Mouse (Mus musculus) forebrain, postnatal 0 days (tissue): ENCODE results near the gene Ackr4. TPM values are rescaled to one million over a fixed set of nuclear protein-coding genes. Genes with fewer than 3 reads are reported as not detected.
A peak's percentile ranks its signal among the peaks of the same experiment; 100 is the strongest.

Source experiments
- ATAC-seq: fragments of 200-750 bp; cut with Nextera tagmentation; 2 replicates; pipeline ENCODE4 v1.8.0; 2017; ENCODE audit warnings: mild to moderate bottlenecking, moderate library complexity
- DNase-seq: peaks from one replicate; pipeline ENCODE4 v3.0.0-alpha.2; 2015
- H3K27ac ChIP-seq: fragments of 300-500 bp; sonication (generic); 2 replicates; pipeline ENCODE4 v1.5.1; 2014; ENCODE audit warnings: low read depth, mild to moderate bottlenecking, antibody characterized with exemption, low read length, moderate library complexity, mixed read lengths
- H3K27me3 ChIP-seq: fragments of 300-500 bp; sonication (generic); 2 replicates; pipeline ENCODE4 v1.6.1; 2014; ENCODE audit warnings: mild to moderate bottlenecking, low read length, mixed read lengths; ENCODE audit not compliant: insufficient read depth
- H3K36me3 ChIP-seq: fragments of 300-500 bp; sonication (generic); 2 replicates; pipeline ENCODE4 v1.6.1; 2014; ENCODE audit warnings: mild to moderate bottlenecking, moderate library complexity; ENCODE audit not compliant: insufficient read depth
- H3K4me1 ChIP-seq: fragments of 300-500 bp; sonication (generic); 2 replicates; pipeline ENCODE4 v1.6.1; 2014; ENCODE audit warnings: antibody characterized with exemption; ENCODE audit not compliant: insufficient read depth
- H3K4me2 ChIP-seq: fragments of 300-500 bp; sonication (generic); 2 replicates; pipeline ENCODE4 v1.6.1; 2014; ENCODE audit warnings: low read depth, mild to moderate bottlenecking, moderate library complexity
- H3K4me3 ChIP-seq: fragments of 300-500 bp; sonication (generic); 2 replicates; pipeline ENCODE4 v1.5.1; 2014; ENCODE audit warnings: low read depth, low read length, mixed read lengths
- H3K9ac ChIP-seq: fragments of 300-500 bp; sonication (generic); 2 replicates; pipeline ENCODE4 v1.6.1; 2014; ENCODE audit warnings: mild to moderate bottlenecking
- H3K9me3 ChIP-seq: fragments of 300-500 bp; sonication (generic); 2 replicates; pipeline ENCODE4 v1.6.1; 2016; ENCODE audit warnings: low read length
- CTCF ChIP-seq: sonication (generic); IDR thresholded peaks from 2 replicates; pipeline ENCODE4 v1.5.1; 2016; ENCODE audit warnings: antibody characterized with exemption, control low read depth, low read depth
- WGBS: fragments of 180-500 bp; shearing (Covaris S2); extraction: QIAGEN DNeasy Blood & Tissue Kit; methylation state at CpG from one replicate; pipeline ENCODE4 v1.1.7; 2014; 5-methylcytosine and 5-hydroxymethylcytosine counted together
- polyA plus RNA-seq: library from polyadenylated mRNA; unstranded; fragments of >200 nt; fragmentation: Nextera tagmentation; extraction: Ambion mirVana; gene quantifications from 2 replicates; pipeline ENCODE4 v1.2.1, GENCODE M21; 2015
- total RNA-seq: library from RNA; depleted of rRNA; stranded (reverse); fragments of >200 nt; gene quantifications from 2 replicates; pipeline ENCODE4 v1.2.3, GENCODE M21; 2014

The Ackr4 gene
- total and polyA plus RNA-seq, 2 experiments from 2014 or later, result 0.70 to 3.1 TPM

GRCm38 (mm10) chr9:104079379-104079778 is 47.4 kb downstream of the Ackr4 start:
- DNase-seq, result peak; percentile 46

DNA sequence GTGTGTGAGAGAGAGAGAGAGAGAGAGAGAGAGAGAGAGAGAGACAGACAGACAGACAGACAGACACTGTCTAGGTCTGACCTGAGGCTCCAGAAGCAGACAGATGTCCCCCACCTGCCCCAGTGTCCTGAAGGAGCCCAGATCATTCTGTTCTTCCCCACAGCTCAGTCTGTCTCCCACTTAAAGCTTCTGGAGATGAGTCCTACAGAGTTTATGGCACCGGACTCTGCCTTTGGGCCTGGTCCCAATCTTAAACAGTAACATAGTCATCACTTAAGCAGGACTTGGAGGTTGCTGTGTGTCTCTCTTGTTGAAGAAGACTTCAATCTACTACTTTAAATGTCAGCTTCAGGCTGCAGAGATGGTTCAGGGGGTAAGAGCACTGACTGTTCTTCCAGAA is 48.0 kb downstream of the Ackr4 start:
- Histone ChIP-seq H3K27me3 (no peaks in the 10 kb centered on the region), H3K36me3 (no peaks in the 10 kb centered on the region), H3K4me3 (no peak overlapping the region), H3K27ac (no peak overlapping the region), H3K4me1 (no peaks in the 10 kb centered on the region), H3K9me3 (no peaks in the 10 kb centered on the region), H3K9ac (no peak overlapping the region), H3K4me2 (no peak overlapping the region)
- no peak for TF ChIP-seq CTCF
- WGBS, result 96% methylated on average over 1 of the region's 1 CpGs
- ATAC-seq (no peak), DNase-seq (no peak)

More at GRCm38 (mm10) chr9:104079379-104079778, 47.4 kb downstream of the Ackr4 start:
- H3K4me1 ChIP-seq, result no peaks in the 10 kb centered on the region
- peak; percentile 55 for ATAC-seq
- no peak overlapping the region for H3K27ac ChIP-seq
- no peak overlapping the region for H3K4me2 ChIP-seq
- TF ChIP-seq CTCF, result peak; percentile 55
- H3K9ac ChIP-seq, result no peak overlapping the region
- H3K36me3 ChIP-seq, result no peaks in the 10 kb centered on the region
- no peaks in the 10 kb centered on the region for H3K27me3 ChIP-seq
- no peak overlapping the region for H3K4me3 ChIP-seq
- no peaks in the 10 kb centered on the region for H3K9me3 ChIP-seq
- WGBS, result 48% methylated on average over 5 of the region's 5 CpGs

DNA sequence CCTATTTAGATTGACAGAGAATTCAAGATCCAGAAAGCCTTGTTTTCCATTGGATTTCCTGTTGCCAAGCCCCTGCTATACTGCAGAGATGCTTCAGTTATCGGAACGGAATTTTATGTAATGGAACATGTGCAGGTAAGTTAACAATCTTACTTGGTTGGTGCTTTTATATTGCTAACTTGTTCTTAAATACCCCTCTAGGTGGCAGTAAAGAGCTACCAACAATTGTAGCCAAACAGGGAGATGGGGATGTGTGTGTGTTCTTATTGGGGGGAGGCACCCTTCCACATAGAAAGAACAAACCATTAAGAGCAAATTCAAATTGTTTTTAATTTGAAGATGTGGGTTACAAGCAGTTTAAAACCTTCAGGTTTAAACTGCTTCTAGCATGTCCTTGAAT is 50.9 kb downstream of the Ackr4 start:
- no peaks in the 10 kb centered on the region for H3K27me3 ChIP-seq
- 67% methylated on average over 2 of the region's 2 CpGs for WGBS
- no peaks in the 10 kb centered on the region for H3K36me3 ChIP-seq
- no peak overlapping the region for H3K9ac ChIP-seq
- DNase-seq (peak; percentile 24), ATAC-seq (no peak)
- TF ChIP-seq CTCF, result peak; percentile 62
- no peaks in the 10 kb centered on the region for H3K4me1 ChIP-seq
- no peak overlapping the region for H3K27ac ChIP-seq
- no peaks in the 10 kb centered on the region for H3K9me3 ChIP-seq
- no peak overlapping the region for H3K4me3 ChIP-seq
- no peak overlapping the region for H3K4me2 ChIP-seq

DNA sequence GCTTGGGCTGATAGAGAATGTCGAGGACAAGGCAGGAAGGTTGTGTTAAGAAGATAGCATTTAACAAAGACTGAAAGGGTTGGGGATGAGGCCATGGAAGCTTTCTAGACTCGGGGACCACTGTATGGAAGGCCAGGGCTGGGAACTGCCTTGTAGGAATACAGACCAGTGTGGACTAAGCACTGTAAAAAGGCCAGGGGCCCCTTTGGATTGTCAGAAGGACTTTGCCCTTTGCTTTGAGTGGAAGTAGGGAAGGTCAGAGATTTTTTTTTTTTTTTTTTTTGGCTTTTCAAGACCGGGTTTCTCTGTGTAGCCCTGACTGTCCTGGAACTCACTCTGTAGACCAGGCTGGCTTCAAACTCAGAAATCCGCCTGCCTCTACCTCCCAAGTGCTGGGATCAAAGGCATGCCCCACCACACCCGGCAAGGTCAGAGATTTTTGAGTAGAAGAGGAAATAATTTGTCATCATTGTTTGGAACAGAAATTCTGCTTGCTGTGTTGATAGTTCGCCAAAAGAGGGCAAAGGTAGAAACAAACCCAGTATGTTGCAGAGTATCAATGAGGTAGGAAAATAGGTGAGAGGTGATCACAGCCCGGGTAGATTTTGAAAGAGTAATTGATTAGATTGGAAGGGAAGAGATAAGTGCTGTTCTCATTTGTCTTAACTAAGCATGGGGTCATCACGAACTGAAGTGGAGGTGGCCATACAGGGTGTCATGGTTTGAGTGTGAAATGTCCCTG is 55.7 kb downstream of the Ackr4 start:
- no peaks in the 10 kb centered on the region for H3K4me1 ChIP-seq
- H3K9me3 ChIP-seq, result no peaks in the 10 kb centered on the region
- H3K27ac ChIP-seq, result no peak overlapping the region
- no peak overlapping the region for H3K4me3 ChIP-seq
- DNase-seq, result no peak
- H3K36me3 ChIP-seq, result no peaks in the 10 kb centered on the region
- WGBS, result 79% methylated on average over 8 of the region's 8 CpGs
- H3K9ac ChIP-seq, result no peak overlapping the region
- no peak for TF ChIP-seq CTCF
- no peak for ATAC-seq
- H3K4me2 ChIP-seq, result no peak overlapping the region
- H3K27me3 ChIP-seq, result no peaks in the 10 kb centered on the region

DNA sequence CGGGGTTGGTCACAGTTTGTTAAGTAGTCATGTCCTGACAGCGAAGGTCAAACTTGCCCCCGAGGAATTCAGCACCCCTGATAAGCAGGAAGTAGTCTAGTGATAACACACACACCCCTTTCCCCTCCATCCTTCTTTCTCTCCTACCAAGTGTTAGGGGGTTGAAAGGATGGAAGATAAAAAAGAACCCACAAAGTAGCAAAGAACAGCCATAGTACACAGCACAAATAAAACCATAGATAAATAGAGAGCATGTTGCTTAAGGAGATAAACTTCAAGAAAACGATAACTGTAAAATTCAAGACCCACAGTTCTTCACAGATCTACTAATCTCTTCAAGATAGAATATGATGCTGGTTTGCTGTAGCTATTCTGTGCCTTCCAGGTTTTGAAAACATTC is 56.5 kb downstream of the Ackr4 start:
- no peaks in the 10 kb centered on the region for H3K27me3 ChIP-seq
- H3K4me1 ChIP-seq, result no peaks in the 10 kb centered on the region
- no peak for TF ChIP-seq CTCF
- no peak overlapping the region for H3K4me2 ChIP-seq
- ATAC-seq, result no peak
- no peak overlapping the region for H3K27ac ChIP-seq
- H3K4me3 ChIP-seq, result no peak overlapping the region
- 91% methylated on average over 4 of the region's 4 CpGs for WGBS
- no peak overlapping the region for H3K9ac ChIP-seq
- no peak for DNase-seq
- H3K36me3 ChIP-seq, result no peaks in the 10 kb centered on the region
- H3K9me3 ChIP-seq, result no peaks in the 10 kb centered on the region

GRCm38 (mm10) chr9:104064571-104064970 is 62.2 kb downstream of the Ackr4 start:
- no peak overlapping the region for H3K4me3 ChIP-seq
- no peak overlapping the region for H3K27ac ChIP-seq
- H3K36me3 ChIP-seq, result peaks cover 3% of the 10 kb centered on the region; the same call in 1 of the 2 replicates
- no peak for ATAC-seq
- no peak for TF ChIP-seq CTCF
- no peak for DNase-seq
- H3K9ac ChIP-seq, result no peak overlapping the region
- no peaks in the 10 kb centered on the region for H3K9me3 ChIP-seq
- no peaks in the 10 kb centered on the region for H3K27me3 ChIP-seq
- peaks cover 13% of the 10 kb centered on the region for H3K4me1 ChIP-seq
- WGBS, result 30% methylated on average over 1 of the region's 1 CpGs
- H3K4me2 ChIP-seq, result no peak overlapping the region

DNA sequence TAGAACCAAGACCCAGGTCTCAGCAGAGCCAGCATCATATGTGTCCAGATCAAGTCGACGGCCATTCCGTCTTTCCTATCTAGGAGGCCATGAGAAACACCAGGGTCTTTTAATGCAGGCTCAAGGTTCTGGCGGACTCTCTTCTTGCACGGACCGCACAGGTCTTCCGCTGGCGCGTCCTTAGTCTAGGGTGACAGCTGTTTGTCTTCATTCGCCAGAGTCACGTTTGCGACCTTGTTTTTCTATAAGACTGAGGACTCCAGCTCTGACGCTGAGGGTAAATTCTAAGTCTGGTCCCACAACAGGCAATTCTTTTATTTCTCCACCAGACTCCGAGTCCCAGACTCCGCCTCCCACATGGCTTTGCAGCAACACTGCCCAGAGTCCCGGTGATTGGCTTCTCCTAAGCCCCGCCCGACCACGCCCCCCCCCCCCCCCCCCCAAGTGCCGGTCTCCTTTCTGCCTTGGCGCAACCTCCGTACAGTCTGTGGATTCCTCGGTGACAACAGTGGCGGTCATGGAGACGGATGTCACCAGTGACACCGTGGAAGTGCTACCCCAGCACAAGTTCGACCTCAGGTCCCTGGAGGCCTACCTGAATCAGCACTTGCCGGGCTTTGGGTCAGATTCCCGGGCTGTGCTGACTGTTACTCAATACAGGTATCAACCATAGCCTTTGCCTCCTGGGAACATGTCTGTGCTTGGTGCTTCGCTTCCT is 63.3 kb downstream of the Ackr4 start, which contains the start of gene Acad11:
TSS of gene Acad11 (plus strand) at position 134 of the 718 bp plus-strand sequence.
- peak within 1 kb of the TSS; percentile 83 for H3K9ac ChIP-seq
- DNase-seq, result peak; percentile 97
- peaks cover 3% of the 10 kb centered on the region; the same call in 1 of the 2 replicates for H3K36me3 ChIP-seq
- H3K9me3 ChIP-seq, result no peaks in the 10 kb centered on the region
- peak within 1 kb of the TSS; percentile 99 for H3K4me3 ChIP-seq
- TF ChIP-seq CTCF, result no peak
- under 1% methylated on average over 28 of the region's 30 CpGs for WGBS
- H3K4me2 ChIP-seq, result peak within 1 kb of the TSS; percentile 88
- H3K27me3 ChIP-seq, result no peaks in the 10 kb centered on the region
- peak within 1 kb of the TSS; percentile 77 for H3K27ac ChIP-seq
- peak; percentile 97 for ATAC-seq
- peaks cover 13% of the 10 kb centered on the region for H3K4me1 ChIP-seq
